Mouse (Mus musculus): ENCODE results near the gene Dnajc11. TPM values are rescaled to one million over a fixed set of nuclear protein-coding genes. Genes with fewer than 3 reads are reported as not detected.

Dnajc11 gene
- polyA plus RNA-seq, 1 experiment from 2014 or later, result 57.1 TPM

- no peaks in the 10 kb centered on the region for H3K9me3 ChIP-seq
- peaks cover 20% of the 10 kb centered on the region for H3K36me3 ChIP-seq
- peaks cover 45% of the 10 kb centered on the region for H3K4me1 ChIP-seq
- H3K4me2 ChIP-seq, result no peak overlapping the region
- no peak overlapping the region for H3K27ac ChIP-seq (replicated peaks)
- no peak for ATAC-seq (ENCODE audit: extremely low read depth, insufficient number of reproducible peaks, low FRiP score, low TSS enrichment)
- H3K4me3 ChIP-seq, result no peak overlapping the region
- WGBS, result 32% methylated on average over 5 of the region's 5 CpGs
- H3K27me3 ChIP-seq (replicated peaks), result peaks cover 19% of the 10 kb centered on the region
- H3K9ac ChIP-seq, result no peak overlapping the region
These were observed 95.6 kb downstream of the Dnajc11 start for GRCm38 (mm10) chr4:152029087-152029486.

GRCm38 (mm10) chr4:152029997-152030396, 96.5 kb downstream of the Dnajc11 start:
- Histone ChIP-seq H3K4me3 (no peak overlapping the region), H3K27me3 (replicated peaks) (peaks cover 19% of the 10 kb centered on the region), H3K4me2 (no peak overlapping the region), H3K36me3 (peaks cover 11% of the 10 kb centered on the region), H3K9me3 (no peaks in the 10 kb centered on the region), H3K27ac (replicated peaks) (no peak overlapping the region), H3K4me1 (peaks cover 36% of the 10 kb centered on the region), H3K9ac (no peak overlapping the region)
- WGBS, result 79% methylated on average over 4 of the region's 4 CpGs
- ATAC-seq (ENCODE audit: extremely low read depth, insufficient number of reproducible peaks, low FRiP score, low TSS enrichment), result no peak

Other genes starting within 250 kb of the Dnajc11 start
- 118 and 142 TPM in 2 replicates for gene Camta1, start 71.8 kb upstream of the Dnajc11 start, polyA plus RNA-seq (2015; fragmentation: Nextera tagmentation; extraction: Ambion mirVana)
- 26.1 and 28.0 TPM in 2 replicates for gene Thap3, start 55.3 kb downstream of the Dnajc11 start, polyA plus RNA-seq (2015; fragmentation: Nextera tagmentation; extraction: Ambion mirVana)
- 17.8 and 18.3 TPM in 2 replicates for gene Phf13, start 62.6 kb downstream of the Dnajc11 start, polyA plus RNA-seq (2015; fragmentation: Nextera tagmentation; extraction: Ambion mirVana)
- 23.2 and 25.9 TPM in 2 replicates for gene Klhl21, start 75.1 kb downstream of the Dnajc11 start, polyA plus RNA-seq (2015; fragmentation: Nextera tagmentation; extraction: Ambion mirVana)
- gene Zbtb48, start 94.0 kb downstream of the Dnajc11 start, polyA plus RNA-seq (2015; fragmentation: Nextera tagmentation; extraction: Ambion mirVana), result 10.0 and 11.6 TPM in 2 replicates
- 0.11 TPM in 1 of 2 replicates, not detected in the other for gene Tas1r1, start 104.9 kb downstream of the Dnajc11 start, polyA plus RNA-seq (2015; fragmentation: Nextera tagmentation; extraction: Ambion mirVana)
- gene Nol9, start 105.6 kb downstream of the Dnajc11 start, polyA plus RNA-seq (2015; fragmentation: Nextera tagmentation; extraction: Ambion mirVana), result 17.2 and 18.1 TPM in 2 replicates
- gene Plekhg5, start 138.8 kb downstream of the Dnajc11 start, polyA plus RNA-seq (2015; fragmentation: Nextera tagmentation; extraction: Ambion mirVana), result 11.6 and 12.7 TPM in 2 replicates
- gene Tnfrsf25, start 182.2 kb downstream of the Dnajc11 start, polyA plus RNA-seq (2015; fragmentation: Nextera tagmentation; extraction: Ambion mirVana), result 0.73 and 0.80 TPM in 2 replicates
- gene Espn, start 218.7 kb downstream of the Dnajc11 start, polyA plus RNA-seq (2015; fragmentation: Nextera tagmentation; extraction: Ambion mirVana), result 0.87 and 1.1 TPM in 2 replicates
- gene Hes2, start 225.2 kb downstream of the Dnajc11 start, polyA plus RNA-seq (2015; fragmentation: Nextera tagmentation; extraction: Ambion mirVana), result not detected in 2 replicates
- gene Acot7, start 244.4 kb downstream of the Dnajc11 start, polyA plus RNA-seq (2015; fragmentation: Nextera tagmentation; extraction: Ambion mirVana), result 73.9 and 84.7 TPM in 2 replicates

Measured in heart, embryonic 13.5 days (tissue).